Mouse (Mus musculus) kidney, embryonic 15.5 days (tissue): ENCODE measurements at regions not wholly inside any gene's neighbourhood (a gene's known extent, or its start where the extent isn't known, plus 50 kb on each side); places are given as distances from the start of the nearest gene placed in this dataset.

Experiments
- ATAC-seq: fragments of 200-750 bp; cut with Nextera tagmentation; replicated peaks from 2 replicates; pipeline ENCODE4 v1.8.0; 2017; ENCODE audit warnings: moderate TSS enrichment; ENCODE audit not compliant: low FRiP score
- H3K27ac ChIP-seq: fragments of 300-500 bp; sonication (generic); 2 replicates; pipeline ENCODE4 v1.5.1; 2015; ENCODE audit warnings: mild to moderate bottlenecking, inconsistent platforms
- H3K27me3 ChIP-seq: fragments of 300-500 bp; sonication (generic); 2 replicates; pipeline ENCODE4 v1.6.1; 2015; ENCODE audit warnings: inconsistent platforms
- H3K36me3 ChIP-seq: fragments of 300-500 bp; sonication (generic); 2 replicates; pipeline ENCODE4 v1.6.1; 2015; ENCODE audit warnings: inconsistent platforms
- H3K4me1 ChIP-seq: fragments of 300-500 bp; sonication (generic); 2 replicates; pipeline ENCODE4 v1.6.1; 2015; ENCODE audit warnings: inconsistent platforms
- H3K4me2 ChIP-seq: fragments of 300-500 bp; sonication (generic); 2 replicates; pipeline ENCODE4 v1.6.1; 2015; ENCODE audit warnings: moderate library complexity, mild to moderate bottlenecking, inconsistent platforms
- H3K4me3 ChIP-seq: fragments of 300-500 bp; sonication (generic); replicated peaks from 2 replicates; pipeline ENCODE4 v1.5.1; 2015; ENCODE audit warnings: mild to moderate bottlenecking, inconsistent platforms
- H3K9ac ChIP-seq: fragments of 300-500 bp; sonication (generic); 2 replicates; pipeline ENCODE4 v1.6.1; 2015; ENCODE audit warnings: mild to moderate bottlenecking, inconsistent platforms
- H3K9me3 ChIP-seq: fragments of 300-500 bp; sonication (generic); replicated peaks from 2 replicates; pipeline ENCODE4 v1.6.1; 2016; ENCODE audit warnings: inconsistent platforms
- WGBS: fragments of 180-500 bp; shearing (Covaris S2); methylation state at CpG from one replicate; pipeline ENCODE4 v1.1.7; 2015; ENCODE audit warnings: mixed read lengths; 5-methylcytosine and 5-hydroxymethylcytosine counted together

DNA sequence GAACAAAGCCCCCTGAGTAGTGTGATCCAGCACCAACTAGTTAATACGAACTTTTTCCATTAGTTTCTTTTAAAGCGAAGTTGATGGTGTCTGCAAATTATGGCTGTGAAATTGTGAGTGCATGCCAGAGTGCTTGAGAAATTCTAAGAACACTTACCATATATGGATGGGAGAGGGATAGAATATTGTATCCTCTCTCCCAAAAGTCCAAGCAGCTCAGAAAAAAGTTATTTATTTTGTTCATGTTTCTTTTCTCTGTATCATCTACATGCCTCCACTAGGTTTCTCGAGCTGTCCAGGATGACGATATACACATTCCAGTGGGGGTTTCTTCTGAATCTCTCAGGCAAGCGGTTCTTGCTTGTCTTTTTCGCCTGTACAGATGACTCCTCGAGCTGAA is 232.2 kb upstream of the Adra1b start:
- Histone ChIP-seq H3K4me2 (no peak overlapping the region), H3K36me3 (no peaks in the 10 kb centered on the region), H3K9ac (no peak overlapping the region), H3K4me1 (no peaks in the 10 kb centered on the region), H3K9me3 (no peaks in the 10 kb centered on the region), H3K4me3 (no peak overlapping the region), H3K27me3 (no peaks in the 10 kb centered on the region), H3K27ac (no peak overlapping the region)
- no peak for ATAC-seq
- WGBS, result 78% methylated on average over 7 of the region's 7 CpGs

DNA sequence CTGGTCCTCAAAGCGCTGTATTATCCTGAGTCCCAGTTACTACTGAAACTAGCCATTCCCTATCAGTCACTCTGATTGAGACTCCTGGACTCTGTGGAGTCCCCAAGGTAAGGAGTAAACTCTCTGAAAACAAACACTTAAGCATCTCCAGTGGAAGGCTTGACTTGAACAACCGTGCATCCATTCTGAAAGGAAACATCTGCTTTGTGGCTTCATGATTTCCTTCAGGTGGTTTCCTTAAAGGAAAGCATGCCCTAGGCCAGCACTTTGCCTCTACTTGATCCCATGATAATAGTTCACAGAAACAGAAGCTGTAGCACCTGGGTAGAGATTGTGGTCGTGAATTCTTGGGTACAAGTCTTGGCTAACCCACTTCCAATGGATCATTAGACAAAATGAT is 235.0 kb upstream of the Adra1b start:
- no peaks in the 10 kb centered on the region for H3K4me1 ChIP-seq
- no peak overlapping the region for H3K4me3 ChIP-seq
- no peak overlapping the region for H3K27ac ChIP-seq
- H3K36me3 ChIP-seq, result no peaks in the 10 kb centered on the region
- H3K27me3 ChIP-seq, result no peaks in the 10 kb centered on the region
- H3K4me2 ChIP-seq, result no peak overlapping the region
- no peak for ATAC-seq
- H3K9me3 ChIP-seq, result no peaks in the 10 kb centered on the region
- 75% methylated on average over 3 of the region's 3 CpGs for WGBS
- H3K9ac ChIP-seq, result no peak overlapping the region

DNA sequence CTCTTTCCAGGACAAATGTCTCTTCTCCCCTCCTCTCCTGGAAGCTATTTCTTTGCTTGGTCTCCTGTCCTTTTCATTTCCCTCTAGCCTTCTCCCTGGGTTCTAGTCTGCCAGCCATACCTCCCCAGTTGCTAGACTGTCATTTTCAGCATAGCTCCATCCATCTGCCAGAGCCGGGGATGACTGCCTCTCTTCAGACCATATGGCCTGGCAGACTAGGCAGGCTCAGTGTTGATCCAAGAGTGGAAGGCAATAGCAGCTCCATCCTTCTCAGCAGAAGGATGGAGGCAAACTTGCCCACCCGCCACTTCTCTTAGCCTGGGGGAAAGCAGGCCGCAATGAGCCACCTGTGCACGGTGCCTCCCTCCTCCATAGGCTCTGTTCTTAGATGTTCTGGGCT is 242.0 kb upstream of the Adra1b start:
- Histone ChIP-seq H3K36me3 (no peaks in the 10 kb centered on the region), H3K4me3 (no peak overlapping the region), H3K9ac (no peak overlapping the region), H3K9me3 (no peaks in the 10 kb centered on the region), H3K27me3 (no peaks in the 10 kb centered on the region), H3K4me2 (no peak overlapping the region), H3K4me1 (no peaks in the 10 kb centered on the region), H3K27ac (no peak overlapping the region)
- 87% methylated on average over 4 of the region's 4 CpGs for WGBS
- no peak for ATAC-seq

DNA sequence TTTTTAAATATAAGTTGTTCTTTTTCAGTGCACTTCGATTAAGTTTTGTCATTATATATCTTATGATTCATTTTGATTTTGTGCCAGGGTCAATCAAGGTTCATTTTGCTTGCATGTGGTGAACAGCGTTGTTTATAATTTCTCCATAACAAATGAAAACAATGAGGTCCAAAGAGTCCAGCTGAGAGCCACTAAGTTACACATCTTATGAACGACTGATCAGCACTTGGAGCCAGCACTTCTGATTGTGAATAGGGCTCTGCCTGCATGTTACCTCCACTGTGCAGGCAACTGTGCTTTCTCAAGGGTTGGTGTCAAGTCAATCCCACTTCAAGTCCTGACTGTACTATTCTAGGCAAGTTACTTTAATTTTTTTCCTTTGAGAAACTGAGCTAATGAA is 243.5 kb upstream of the Adra1b start:
- no peak overlapping the region for H3K27ac ChIP-seq
- H3K4me1 ChIP-seq, result no peaks in the 10 kb centered on the region
- ATAC-seq, result no peak
- H3K27me3 ChIP-seq, result no peaks in the 10 kb centered on the region
- no peak overlapping the region for H3K4me3 ChIP-seq
- 85% methylated on average over 3 of the region's 3 CpGs for WGBS
- H3K36me3 ChIP-seq, result no peaks in the 10 kb centered on the region
- H3K9ac ChIP-seq, result no peak overlapping the region
- no peaks in the 10 kb centered on the region for H3K9me3 ChIP-seq
- no peak overlapping the region for H3K4me2 ChIP-seq

DNA sequence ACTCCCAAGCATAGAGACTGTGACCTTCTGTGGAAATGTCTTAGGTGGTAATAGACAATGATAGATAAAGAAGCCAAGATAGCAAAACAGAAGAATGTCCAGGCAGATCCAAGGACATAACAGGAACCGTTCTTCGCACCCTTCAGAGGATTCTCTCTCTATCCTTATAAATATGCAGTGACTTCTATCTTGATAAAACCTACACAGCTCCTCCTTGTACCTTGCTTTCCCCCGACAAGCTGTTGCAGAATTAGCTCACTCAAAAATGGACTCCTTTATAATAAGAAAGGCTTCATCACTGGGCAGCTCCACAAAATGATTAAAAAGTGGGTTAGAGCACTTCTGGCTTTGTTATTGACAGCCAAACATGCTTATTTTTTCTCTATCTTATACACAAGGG is 245.4 kb upstream of the Adra1b start:
- H3K4me1 ChIP-seq, result no peaks in the 10 kb centered on the region
- H3K27me3 ChIP-seq, result no peaks in the 10 kb centered on the region
- H3K4me2 ChIP-seq, result no peak overlapping the region
- ATAC-seq, result no peak
- WGBS, result 86% methylated on average over 3 of the region's 3 CpGs
- no peak overlapping the region for H3K9ac ChIP-seq
- H3K36me3 ChIP-seq, result no peaks in the 10 kb centered on the region
- no peak overlapping the region for H3K27ac ChIP-seq
- H3K9me3 ChIP-seq, result no peaks in the 10 kb centered on the region
- H3K4me3 ChIP-seq, result no peak overlapping the region

DNA sequence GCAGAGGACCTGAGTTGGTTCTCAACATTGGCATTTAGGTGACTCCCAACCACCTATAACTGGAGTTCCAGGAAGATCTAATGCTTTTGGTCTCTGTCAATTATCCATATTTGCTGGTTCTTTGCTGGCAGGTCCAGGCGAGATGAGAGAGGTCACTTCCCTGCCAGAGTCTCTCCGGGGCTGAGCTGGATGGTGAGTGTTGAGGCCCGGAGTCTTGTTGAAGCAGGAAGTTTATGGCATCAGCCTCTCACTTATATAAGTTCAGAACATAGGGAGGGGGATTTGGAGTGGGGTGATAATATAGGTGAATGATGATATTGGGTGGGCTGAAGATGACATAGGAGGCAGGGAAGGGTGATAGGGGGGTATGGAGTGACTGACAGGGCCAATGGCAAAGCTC is 246.3 kb upstream of the Il12b start:
- Histone ChIP-seq H3K36me3 (no peaks in the 10 kb centered on the region), H3K27ac (no peak overlapping the region), H3K4me2 (no peak overlapping the region), H3K4me3 (no peak overlapping the region), H3K9ac (no peak overlapping the region), H3K9me3 (no peaks in the 10 kb centered on the region), H3K27me3 (no peaks in the 10 kb centered on the region), H3K4me1 (peaks cover 4% of the 10 kb centered on the region; the same call in 1 of the 2 replicates)
- ATAC-seq, result no peak
- WGBS, result 94% methylated on average over 3 of the region's 3 CpGs

DNA sequence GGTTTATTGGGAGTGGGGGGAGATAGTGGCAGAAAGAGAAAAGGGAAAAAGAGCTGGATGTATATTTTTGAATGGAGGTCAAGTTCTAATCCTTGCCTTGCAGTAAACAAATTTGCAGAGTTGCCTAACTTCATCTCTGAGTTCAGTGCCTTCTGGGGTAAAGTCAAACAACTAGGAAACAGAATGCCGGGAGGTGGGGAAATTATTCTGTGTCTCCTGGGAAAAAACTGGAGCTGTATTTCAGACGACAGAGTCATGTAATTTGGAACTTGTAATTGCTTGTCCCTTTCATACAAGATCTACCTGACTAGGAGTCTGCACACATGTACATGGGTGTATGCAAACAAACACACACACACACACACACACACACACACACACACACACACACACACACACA is 244.3 kb upstream of the Il12b start:
- Histone ChIP-seq H3K27ac (no peak overlapping the region), H3K9me3 (no peaks in the 10 kb centered on the region), H3K4me1 (peaks cover 4% of the 10 kb centered on the region; the same call in 1 of the 2 replicates), H3K36me3 (no peaks in the 10 kb centered on the region), H3K27me3 (no peaks in the 10 kb centered on the region), H3K4me2 (no peak overlapping the region), H3K4me3 (no peak overlapping the region), H3K9ac (no peak overlapping the region)
- 45% methylated on average over 2 of the region's 2 CpGs for WGBS
- no peak for ATAC-seq

DNA sequence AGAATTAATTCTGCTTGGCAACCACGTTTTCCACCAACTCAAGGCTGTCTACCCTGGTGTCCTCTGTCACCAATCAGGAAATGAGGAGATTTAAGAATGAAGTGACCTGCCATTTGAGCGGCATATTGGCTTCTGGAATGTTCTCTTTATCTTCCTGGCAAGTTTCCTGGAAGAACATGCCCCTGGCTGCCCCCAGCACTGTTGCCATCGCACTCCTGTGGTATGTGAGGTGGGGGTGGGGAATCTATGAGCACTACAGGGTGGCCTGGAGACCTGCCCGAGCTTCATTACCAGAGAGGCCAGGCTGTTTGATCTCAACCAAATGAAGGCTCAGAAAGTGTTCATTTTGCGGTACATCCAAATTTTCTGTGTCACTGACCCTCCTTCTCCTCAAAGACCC is 243.8 kb upstream of the Il12b start:
- Histone ChIP-seq H3K4me2 (no peak overlapping the region), H3K9me3 (no peaks in the 10 kb centered on the region), H3K27me3 (no peaks in the 10 kb centered on the region), H3K36me3 (no peaks in the 10 kb centered on the region), H3K27ac (no peak overlapping the region), H3K9ac (no peak overlapping the region), H3K4me1 (peaks cover 4% of the 10 kb centered on the region; the same call in 1 of the 2 replicates), H3K4me3 (no peak overlapping the region)
- ATAC-seq, result no peak; the same call in 1 of the 2 replicates
- WGBS, result 41% methylated on average over 5 of the region's 5 CpGs

DNA sequence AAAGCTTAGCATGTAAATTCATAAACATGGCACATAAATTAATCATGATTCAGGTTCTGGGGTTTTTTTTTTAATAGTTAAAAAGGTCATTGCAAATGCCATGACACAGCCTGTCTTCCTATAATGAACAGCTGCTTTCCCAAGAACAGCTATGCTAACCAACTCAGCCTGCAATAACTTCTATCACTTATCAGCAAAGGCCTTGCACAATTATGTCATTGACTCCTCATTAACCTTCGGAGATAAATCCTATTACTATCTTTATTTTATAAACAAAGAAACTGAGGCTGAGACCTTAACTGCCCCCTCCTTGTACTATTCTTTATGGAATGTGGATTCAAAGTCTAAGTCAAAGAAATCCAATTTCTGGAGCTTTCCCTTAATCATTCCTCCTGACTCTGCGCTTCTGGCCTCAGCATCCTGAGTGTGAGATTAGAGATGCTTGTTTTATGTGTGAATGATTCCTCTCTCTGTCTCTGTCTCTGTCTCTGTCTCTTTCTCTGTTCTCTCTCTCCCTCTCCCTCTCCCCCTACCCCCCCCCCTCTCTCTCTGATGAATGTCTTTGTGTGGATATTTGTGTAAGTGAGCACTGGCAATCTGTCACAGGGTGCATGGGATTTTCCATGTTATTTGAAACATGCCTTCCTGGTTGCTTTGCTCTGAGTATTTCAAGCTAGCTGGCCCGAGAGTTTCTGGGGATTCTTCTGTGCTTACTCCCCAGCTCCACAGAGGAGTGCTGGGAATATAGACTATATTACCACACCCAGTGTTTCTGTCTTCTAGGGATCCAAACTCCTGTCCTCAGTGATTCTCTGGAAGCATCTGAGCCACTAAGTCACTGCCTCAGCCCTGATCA is 243.1 kb upstream of the Il12b start:
- no peak for ATAC-seq

DNA sequence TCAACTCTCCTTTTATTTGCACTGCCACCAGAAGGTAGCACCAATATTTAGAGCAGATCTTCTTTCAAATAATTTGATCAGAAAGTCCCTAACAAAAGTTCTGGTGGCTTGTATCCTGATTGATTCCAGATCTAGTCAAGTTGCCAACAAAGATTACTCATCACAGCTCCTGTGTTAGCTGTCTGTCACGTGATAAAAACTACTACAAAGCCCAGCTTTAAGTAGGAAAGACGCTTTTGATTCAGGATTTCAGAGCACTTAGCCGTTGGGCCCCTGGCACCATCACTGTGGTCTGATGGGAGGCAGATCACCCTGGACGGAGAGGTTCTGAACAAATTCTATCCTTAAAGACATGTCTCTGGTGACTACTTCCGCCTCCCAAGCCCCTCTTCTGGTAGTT is 241.6 kb upstream of the Il12b start:
- ATAC-seq, result no peak
- H3K9me3 ChIP-seq, result no peaks in the 10 kb centered on the region
- no peak overlapping the region for H3K4me3 ChIP-seq
- H3K27me3 ChIP-seq, result no peaks in the 10 kb centered on the region
- H3K9ac ChIP-seq, result no peak overlapping the region
- H3K27ac ChIP-seq, result no peak overlapping the region
- H3K36me3 ChIP-seq, result no peaks in the 10 kb centered on the region
- no peak overlapping the region for H3K4me2 ChIP-seq
- peaks cover 4% of the 10 kb centered on the region; the same call in 1 of the 2 replicates for H3K4me1 ChIP-seq
- 82% methylated on average over 5 of the region's 5 CpGs for WGBS

More for the DNA sequence above, 243.1 kb upstream of the Il12b start:
- no peak overlapping the region for H3K4me2 ChIP-seq
- no peak overlapping the region for H3K27ac ChIP-seq
- no peak overlapping the region for H3K9ac ChIP-seq
- WGBS, result 70% methylated on average over 3 of the region's 3 CpGs
- no peaks in the 10 kb centered on the region for H3K36me3 ChIP-seq
- H3K27me3 ChIP-seq, result no peaks in the 10 kb centered on the region
- H3K4me1 ChIP-seq, result peaks cover 4% of the 10 kb centered on the region; the same call in 1 of the 2 replicates
- no peaks in the 10 kb centered on the region for H3K9me3 ChIP-seq
- H3K4me3 ChIP-seq, result no peak overlapping the region

DNA sequence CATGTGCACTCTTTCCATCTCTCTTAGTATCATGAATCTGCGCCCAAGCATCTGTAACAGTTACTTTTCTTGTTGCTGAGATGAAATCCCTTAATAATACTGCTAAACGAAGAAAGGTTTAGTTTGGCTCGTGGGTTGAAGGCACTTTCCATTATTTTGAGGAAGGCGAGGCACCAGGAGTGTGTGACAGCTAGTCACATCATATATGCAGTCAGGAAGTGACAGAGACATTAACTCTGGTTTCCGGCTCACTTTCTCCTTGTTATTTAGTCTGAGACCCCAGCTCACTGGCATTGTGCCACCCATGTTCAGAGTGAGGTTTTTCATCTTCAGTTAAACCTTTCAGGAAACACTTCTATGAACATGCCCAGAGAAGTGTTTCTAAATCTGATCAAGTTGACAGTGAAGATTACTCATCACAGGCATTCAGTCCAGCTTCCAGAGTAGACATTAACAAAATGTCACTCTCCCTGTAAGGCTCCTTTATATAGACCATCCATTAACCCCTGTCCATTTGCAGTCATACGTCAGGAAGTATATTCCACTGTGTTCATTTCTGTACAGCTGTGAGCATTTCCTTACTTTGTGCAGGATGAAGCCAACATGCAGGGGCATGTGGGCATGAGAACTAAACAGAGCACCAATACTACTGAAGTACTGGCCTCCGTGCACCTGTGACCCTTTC is 238.0 kb upstream of the Il12b start:
- Histone ChIP-seq H3K27ac (no peak overlapping the region), H3K9ac (no peak overlapping the region), H3K4me1 (peaks cover 4% of the 10 kb centered on the region; the same call in 1 of the 2 replicates), H3K36me3 (no peaks in the 10 kb centered on the region), H3K4me3 (no peak overlapping the region), H3K9me3 (no peaks in the 10 kb centered on the region), H3K27me3 (no peaks in the 10 kb centered on the region), H3K4me2 (no peak overlapping the region)
- 82% methylated on average over 7 of the region's 7 CpGs for WGBS
- ATAC-seq, result no peak

DNA sequence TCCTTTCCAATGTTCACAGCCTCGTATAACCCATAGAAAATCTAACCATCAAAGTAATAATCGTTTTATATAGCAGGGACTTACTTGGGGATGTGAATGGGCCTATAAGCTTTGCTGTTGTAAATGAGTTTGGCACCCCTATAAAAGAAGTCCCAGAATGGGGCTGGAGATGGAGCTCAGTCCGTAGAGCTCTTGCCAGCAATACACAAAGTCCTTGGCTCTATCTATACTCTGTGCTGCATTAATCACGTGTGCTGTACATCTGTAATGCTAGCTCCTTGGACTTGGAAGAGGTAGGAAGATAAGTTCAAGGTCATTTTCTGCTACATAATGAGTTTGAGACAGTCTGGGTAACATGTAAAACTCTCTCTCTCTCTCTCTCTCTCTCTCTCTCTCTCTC is 236.8 kb upstream of the Il12b start:
- H3K4me3 ChIP-seq, result no peak overlapping the region
- no peak overlapping the region for H3K27ac ChIP-seq
- no peaks in the 10 kb centered on the region for H3K9me3 ChIP-seq
- no peak for ATAC-seq
- 68% methylated on average over 4 of the region's 4 CpGs for WGBS
- H3K4me1 ChIP-seq, result no peaks in the 10 kb centered on the region
- no peak overlapping the region for H3K9ac ChIP-seq
- H3K36me3 ChIP-seq, result no peaks in the 10 kb centered on the region
- H3K4me2 ChIP-seq, result no peak overlapping the region
- H3K27me3 ChIP-seq, result no peaks in the 10 kb centered on the region
